Mouse (Mus musculus) liver, adult (tissue): ENCODE measurements around the gene Gm21834.

Source experiments
- GATA4 ChIP-seq: IDR thresholded peaks from 2 replicates; pipeline ENCODE4 v1.6.1; 2014; ENCODE audit warnings: mild to moderate bottlenecking, low read length; ENCODE audit not compliant: insufficient replicate concordance

Gm21834 gene

DNA sequence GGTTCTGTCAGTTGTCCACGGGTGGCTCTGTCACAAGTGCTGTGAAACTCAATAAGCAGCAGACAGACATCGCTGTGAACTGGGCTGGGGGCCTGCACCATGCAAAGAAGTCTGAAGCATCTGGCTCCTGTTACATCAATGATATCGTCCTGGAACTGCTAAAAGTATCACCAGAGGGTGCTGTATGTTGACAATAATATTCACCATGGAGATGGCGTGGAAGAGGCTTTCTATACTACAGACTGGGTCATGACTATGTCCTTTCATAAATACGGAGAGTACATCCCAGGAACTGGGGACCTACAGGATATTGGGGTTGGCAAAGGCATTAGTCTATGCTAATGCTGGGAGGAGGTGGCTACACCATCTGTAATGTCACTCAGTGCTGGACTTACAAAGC is at the start of gene Gm21834:
Gm21834 (minus strand) TSS at position 101 of the 400 bp plus-strand sequence.
- TF ChIP-seq GATA4, result no peak

DNA sequence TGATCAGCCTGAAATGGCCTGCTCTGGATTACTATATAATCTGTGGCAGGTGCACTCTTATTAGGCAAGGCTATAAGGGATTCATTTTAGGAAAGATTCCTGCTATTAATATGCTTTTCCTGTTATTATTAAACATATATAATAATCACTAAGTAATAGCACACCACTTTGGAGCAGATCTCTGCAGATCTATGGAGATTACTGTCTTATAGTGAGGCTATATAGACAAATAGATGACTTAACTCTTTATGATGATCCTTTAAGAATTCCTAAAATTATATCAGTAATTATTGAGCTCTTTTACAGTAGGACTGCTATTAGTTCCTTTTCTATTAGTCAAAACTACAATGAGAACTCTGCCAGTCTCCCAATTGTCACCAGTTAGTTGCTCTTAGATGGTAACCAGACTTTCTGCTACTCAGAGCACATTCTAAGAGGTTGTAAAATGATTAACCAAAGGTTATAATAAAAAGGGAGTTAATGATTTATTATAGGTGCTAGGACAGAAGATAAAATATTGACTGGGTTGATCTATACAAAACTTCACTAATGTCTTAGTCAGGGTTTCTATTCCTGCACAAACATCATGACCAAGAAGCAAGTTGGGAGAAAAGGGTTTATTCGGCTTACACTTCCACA is 46.3 kb upstream of the Gm21834 start:
- TF ChIP-seq GATA4, result no peak

DNA sequence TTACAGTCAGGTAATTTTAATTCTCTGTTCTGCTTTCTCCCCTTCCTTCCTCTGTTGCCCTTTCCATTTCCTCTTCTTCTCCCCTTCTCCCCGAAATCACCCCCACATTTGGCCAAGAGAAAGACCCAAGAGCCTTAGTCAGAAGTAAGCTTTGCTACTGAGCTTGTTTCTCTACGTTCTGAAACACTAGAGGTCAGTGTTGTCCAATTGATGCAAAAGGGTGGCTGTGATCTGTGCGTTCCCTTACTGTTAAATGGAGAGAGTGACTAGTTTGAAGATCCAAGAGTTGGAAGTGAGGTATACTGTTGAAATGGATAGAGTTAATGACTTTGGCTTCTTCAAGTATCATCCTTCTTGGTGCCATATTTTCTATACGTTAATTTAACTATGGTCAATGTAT is 28.9 kb upstream of the Gm21834 start:
- no peak for TF ChIP-seq GATA4

- no peak for TF ChIP-seq GATA4
Measured at GRCm38 (mm10) chr17:57768622-57769610, 26.9 kb upstream of the Gm21834 start, which contains the start of gene Cntnap5c. Cntnap5c (plus strand) TSS chr17:57769570.

- no peak for TF ChIP-seq GATA4
Measured at GRCm38 (mm10) chr17:57767306-57767705, 25.3 kb upstream of the Gm21834 start.

GRCm38 (mm10) chr17:57758033-57758432 is 16.0 kb upstream of the Gm21834 start:
- TF ChIP-seq GATA4, result no peak

- no peak for TF ChIP-seq GATA4
Measured at GRCm38 (mm10) chr17:57694791-57695190, 47.2 kb downstream of the Gm21834 start.
